Mouse (Mus musculus) lung, postnatal 25 days (tissue): ENCODE measurements around the gene Slc11a1.
"Not testable (repeated sequence)": the region's sequence is repeated elsewhere in the genome, so short reads cannot be mapped to it uniquely, and the experiment has no call there.

ENCODE experiments used
- DNase-seq: peaks from one replicate; pipeline ENCODE4 v3.0.0; 2022; ENCODE audit warnings: low spot score

Gene Slc11a1

GRCm38 (mm10) chr1:74374980-74375379 lies at the start of gene Slc11a1:
Gene Slc11a1 (plus strand): TSS chr1:74375195.
- peak; percentile 47 for DNase-seq

GRCm38 (mm10) chr1:74326916-74327315 lies 48.1 kb upstream of the Slc11a1 start:
- DNase-seq, result not testable (repeated sequence)

GRCm38 (mm10) chr1:74329899-74330431 lies 45.0 kb upstream of the Slc11a1 start:
- DNase-seq, result peak; percentile 17

- DNase-seq, result peak; percentile 16
Measured at GRCm38 (mm10) chr1:74331046-74331681, 43.8 kb upstream of the Slc11a1 start.

- DNase-seq, result peak; percentile 97
Measured at GRCm38 (mm10) chr1:74332241-74332763, 42.7 kb upstream of the Slc11a1 start.

GRCm38 (mm10) chr1:74332930-74333329 lies 42.1 kb upstream of the Slc11a1 start:
- no peak for DNase-seq

- DNase-seq, result no peak
Measured at GRCm38 (mm10) chr1:74334607-74335006, 40.4 kb upstream of the Slc11a1 start.

- DNase-seq, result no peak
Measured at GRCm38 (mm10) chr1:74335033-74335432, 40.0 kb upstream of the Slc11a1 start.

- DNase-seq, result no peak
Measured at GRCm38 (mm10) chr1:74335436-74336170, 39.4 kb upstream of the Slc11a1 start.

GRCm38 (mm10) chr1:74337241-74337771 lies 37.7 kb upstream of the Slc11a1 start:
- no peak for DNase-seq

GRCm38 (mm10) chr1:74338013-74338412 lies 37.0 kb upstream of the Slc11a1 start:
- no peak for DNase-seq

- no peak for DNase-seq
Measured at GRCm38 (mm10) chr1:74338626-74339025, 36.4 kb upstream of the Slc11a1 start.

- no peak for DNase-seq
Measured at GRCm38 (mm10) chr1:74339917-74340316, 35.1 kb upstream of the Slc11a1 start.

- peak; percentile 22 for DNase-seq
Measured at GRCm38 (mm10) chr1:74340361-74340764, 34.6 kb upstream of the Slc11a1 start.

- DNase-seq, result not testable (repeated sequence)
Measured at GRCm38 (mm10) chr1:74340992-74341391, 34.0 kb upstream of the Slc11a1 start.

- DNase-seq, result no peak
Measured at GRCm38 (mm10) chr1:74341898-74342297, 33.1 kb upstream of the Slc11a1 start.

- no peak for DNase-seq
Measured at GRCm38 (mm10) chr1:74342308-74342707, 32.7 kb upstream of the Slc11a1 start.

- DNase-seq, result no peak
Measured at GRCm38 (mm10) chr1:74343161-74343560, 31.8 kb upstream of the Slc11a1 start.

GRCm38 (mm10) chr1:74344163-74344916 lies 30.7 kb upstream of the Slc11a1 start:
- no peak for DNase-seq

- no peak for DNase-seq
Measured at GRCm38 (mm10) chr1:74351185-74351769, 23.7 kb upstream of the Slc11a1 start.

GRCm38 (mm10) chr1:74352532-74353096 lies 22.4 kb upstream of the Slc11a1 start:
- DNase-seq, result no peak
